Mouse (Mus musculus) E14TG2a.4 (cell line): ENCODE measurements at regions not wholly inside any gene's neighbourhood (a gene's known extent, or its start where the extent isn't known, plus 50 kb on each side); places are given as distances from the start of the nearest gene placed in this dataset.

Experiments used
- CTCF ChIP-seq: conservative IDR thresholded peaks from 2 replicates; pipeline ENCODE4 v1.5.1; 2014; ENCODE audit warnings: low read length
- NANOG ChIP-seq: IDR thresholded peaks from 2 replicates; pipeline ENCODE4 v1.6.1; 2014; ENCODE audit warnings: borderline replicate concordance, low read length, mixed read lengths
- POU5F1 ChIP-seq: IDR thresholded peaks from 2 replicates; pipeline ENCODE4 v1.6.1; 2014; ENCODE audit warnings: low read length, borderline replicate concordance

- TF ChIP-seq CTCF (no peak), POU5F1 (no peak), NANOG (no peak)
These were observed 1989.3 kb upstream of the Gm8797 start for GRCm38 (mm10) chr3:3761346-3761745.
